Mouse (Mus musculus): ENCODE data around the gene Kdm5a. TPM values are rescaled to one million over a fixed set of nuclear protein-coding genes. Genes with fewer than 3 reads are reported as not detected.

Kdm5a gene
- polyA plus RNA-seq, 1 experiment from 2014 or later = 39.4 TPM

GRCm38 (mm10) chr6:120395622-120396345 is 31.9 kb downstream of the Kdm5a start:
- Histone ChIP-seq H3K27ac (ENCODE audit: low read length) (no peak overlapping the region), H3K36me3 (ENCODE audit: control insufficient read depth, insufficient read depth, low read length) (peaks cover 18% of the 10 kb centered on the region; the same call in 1 of the 2 replicates), H3K4me3 (replicated peaks; ENCODE audit: low read length) (no peak overlapping the region), H3K9me3 (replicated peaks; ENCODE audit: control insufficient read depth, low read length) (no peaks in the 10 kb centered on the region), H3K9ac (ENCODE audit: low read length) (no peak overlapping the region), H3K4me1 (ENCODE audit: control insufficient read depth, insufficient read depth, low read length) (no peaks in the 10 kb centered on the region), H3K27me3 (ENCODE audit: control insufficient read depth, insufficient read depth, low read length) (no peaks in the 10 kb centered on the region), H3K4me2 (ENCODE audit: low read depth, low read length) (no peak overlapping the region)
- ATAC-seq (ENCODE audit: insufficient read depth, low FRiP score) = no peak
- WGBS = 91% methylated on average over 5 of the region's 5 CpGs

GRCm38 (mm10) chr6:120403936-120404335 is 40.0 kb downstream of the Kdm5a start:
- Histone ChIP-seq H3K4me3 (replicated peaks; ENCODE audit: low read length) (no peak overlapping the region), H3K27me3 (ENCODE audit: control insufficient read depth, insufficient read depth, low read length) (no peaks in the 10 kb centered on the region), H3K9me3 (replicated peaks; ENCODE audit: control insufficient read depth, low read length) (no peaks in the 10 kb centered on the region), H3K27ac (ENCODE audit: low read length) (no peak overlapping the region), H3K4me2 (ENCODE audit: low read depth, low read length) (no peak overlapping the region), H3K36me3 (ENCODE audit: control insufficient read depth, insufficient read depth, low read length) (peaks cover 7% of the 10 kb centered on the region; the same call in 1 of the 2 replicates), H3K4me1 (ENCODE audit: control insufficient read depth, insufficient read depth, low read length) (no peaks in the 10 kb centered on the region), H3K9ac (ENCODE audit: low read length) (no peak overlapping the region)
- 98% methylated on average over 1 of the region's 1 CpGs for WGBS
- ATAC-seq (ENCODE audit: insufficient read depth, low FRiP score) = no peak

- no peak overlapping the region for H3K4me3 ChIP-seq (replicated peaks; ENCODE audit: low read length)
- H3K9ac ChIP-seq (ENCODE audit: low read length) = no peak overlapping the region
- no peak overlapping the region for H3K27ac ChIP-seq (ENCODE audit: low read length)
- H3K27me3 ChIP-seq (ENCODE audit: control insufficient read depth, insufficient read depth, low read length) = no peaks in the 10 kb centered on the region
- no peak overlapping the region for H3K4me2 ChIP-seq (ENCODE audit: low read depth, low read length)
- H3K9me3 ChIP-seq (replicated peaks; ENCODE audit: control insufficient read depth, low read length) = no peaks in the 10 kb centered on the region
- H3K4me1 ChIP-seq (ENCODE audit: control insufficient read depth, insufficient read depth, low read length) = no peaks in the 10 kb centered on the region
- H3K36me3 ChIP-seq (ENCODE audit: control insufficient read depth, insufficient read depth, low read length) = peaks cover 32% of the 10 kb centered on the region
- ATAC-seq (ENCODE audit: insufficient read depth, low FRiP score) = no peak
- WGBS = 80% methylated on average over 3 of the region's 3 CpGs
Observed at GRCm38 (mm10) chr6:120438161-120438560, 74.2 kb downstream of the Kdm5a start.

- WGBS = 78% methylated on average over 4 of the region's 4 CpGs
- H3K9ac ChIP-seq (ENCODE audit: low read length) = no peak overlapping the region
- no peaks in the 10 kb centered on the region for H3K4me1 ChIP-seq (ENCODE audit: control insufficient read depth, insufficient read depth, low read length)
- H3K36me3 ChIP-seq (ENCODE audit: control insufficient read depth, insufficient read depth, low read length) = peaks cover 22% of the 10 kb centered on the region
- H3K4me3 ChIP-seq (replicated peaks; ENCODE audit: low read length) = no peak overlapping the region
- no peaks in the 10 kb centered on the region for H3K9me3 ChIP-seq (replicated peaks; ENCODE audit: control insufficient read depth, low read length)
- ATAC-seq (ENCODE audit: insufficient read depth, low FRiP score) = no peak
- H3K27ac ChIP-seq (ENCODE audit: low read length) = no peak overlapping the region
- H3K4me2 ChIP-seq (ENCODE audit: low read depth, low read length) = no peak overlapping the region
- H3K27me3 ChIP-seq (ENCODE audit: control insufficient read depth, insufficient read depth, low read length) = no peaks in the 10 kb centered on the region
Observed at GRCm38 (mm10) chr6:120442171-120442749, 78.3 kb downstream of the Kdm5a start.

- H3K4me1 ChIP-seq (ENCODE audit: control insufficient read depth, insufficient read depth, low read length) = no peaks in the 10 kb centered on the region
- WGBS = 77% methylated on average over 14 of the region's 14 CpGs
- peaks cover 20% of the 10 kb centered on the region for H3K36me3 ChIP-seq (ENCODE audit: control insufficient read depth, insufficient read depth, low read length)
- no peak overlapping the region for H3K27ac ChIP-seq (ENCODE audit: low read length)
- ATAC-seq (ENCODE audit: insufficient read depth, low FRiP score) = no peak
- H3K4me3 ChIP-seq (replicated peaks; ENCODE audit: low read length) = no peak overlapping the region
- H3K9ac ChIP-seq (ENCODE audit: low read length) = no peak overlapping the region
- H3K27me3 ChIP-seq (ENCODE audit: control insufficient read depth, insufficient read depth, low read length) = no peaks in the 10 kb centered on the region
- no peaks in the 10 kb centered on the region for H3K9me3 ChIP-seq (replicated peaks; ENCODE audit: control insufficient read depth, low read length)
- H3K4me2 ChIP-seq (ENCODE audit: low read depth, low read length) = no peak overlapping the region
Observed at GRCm38 (mm10) chr6:120443363-120444355, 79.7 kb downstream of the Kdm5a start.

GRCm38 (mm10) chr6:120450208-120450607 is 86.3 kb downstream of the Kdm5a start:
- no peak overlapping the region for H3K4me3 ChIP-seq (replicated peaks; ENCODE audit: low read length)
- H3K27ac ChIP-seq (ENCODE audit: low read length) = no peak overlapping the region
- ATAC-seq (ENCODE audit: insufficient read depth, low FRiP score) = no peak
- H3K9ac ChIP-seq (ENCODE audit: low read length) = no peak overlapping the region
- H3K4me2 ChIP-seq (ENCODE audit: low read depth, low read length) = no peak overlapping the region
- H3K4me1 ChIP-seq (ENCODE audit: control insufficient read depth, insufficient read depth, low read length) = no peaks in the 10 kb centered on the region
- H3K9me3 ChIP-seq (replicated peaks; ENCODE audit: control insufficient read depth, low read length) = no peaks in the 10 kb centered on the region
- WGBS = 87% methylated on average over 3 of the region's 3 CpGs
- H3K36me3 ChIP-seq (ENCODE audit: control insufficient read depth, insufficient read depth, low read length) = no peaks in the 10 kb centered on the region
- no peaks in the 10 kb centered on the region for H3K27me3 ChIP-seq (ENCODE audit: control insufficient read depth, insufficient read depth, low read length)

GRCm38 (mm10) chr6:120452384-120453102 is 88.6 kb downstream of the Kdm5a start:
- no peak overlapping the region for H3K27ac ChIP-seq (ENCODE audit: low read length)
- H3K4me2 ChIP-seq (ENCODE audit: low read depth, low read length) = no peak overlapping the region
- no peak overlapping the region for H3K4me3 ChIP-seq (replicated peaks; ENCODE audit: low read length)
- H3K36me3 ChIP-seq (ENCODE audit: control insufficient read depth, insufficient read depth, low read length) = no peaks in the 10 kb centered on the region
- no peak for ATAC-seq (ENCODE audit: insufficient read depth, low FRiP score)
- 76% methylated on average over 11 of the region's 11 CpGs for WGBS
- H3K9me3 ChIP-seq (replicated peaks; ENCODE audit: control insufficient read depth, low read length) = no peaks in the 10 kb centered on the region
- no peak overlapping the region for H3K9ac ChIP-seq (ENCODE audit: low read length)
- H3K4me1 ChIP-seq (ENCODE audit: control insufficient read depth, insufficient read depth, low read length) = no peaks in the 10 kb centered on the region
- H3K27me3 ChIP-seq (ENCODE audit: control insufficient read depth, insufficient read depth, low read length) = no peaks in the 10 kb centered on the region

GRCm38 (mm10) chr6:120453103-120453445 is 89.2 kb downstream of the Kdm5a start:
- Histone ChIP-seq H3K4me2 (ENCODE audit: low read depth, low read length) (no peak overlapping the region), H3K9me3 (replicated peaks; ENCODE audit: control insufficient read depth, low read length) (no peaks in the 10 kb centered on the region), H3K36me3 (ENCODE audit: control insufficient read depth, insufficient read depth, low read length) (no peaks in the 10 kb centered on the region), H3K4me1 (ENCODE audit: control insufficient read depth, insufficient read depth, low read length) (no peaks in the 10 kb centered on the region), H3K4me3 (replicated peaks; ENCODE audit: low read length) (no peak overlapping the region), H3K9ac (ENCODE audit: low read length) (no peak overlapping the region), H3K27me3 (ENCODE audit: control insufficient read depth, insufficient read depth, low read length) (no peaks in the 10 kb centered on the region), H3K27ac (ENCODE audit: low read length) (no peak overlapping the region)
- no peak for ATAC-seq (ENCODE audit: insufficient read depth, low FRiP score)
- WGBS = 69% methylated on average over 5 of the region's 5 CpGs
